Mouse (Mus musculus) embryonic facial prominence, embryonic 13.5 days (tissue): ENCODE results near the gene Rgs7. TPM values are rescaled to one million over a fixed set of nuclear protein-coding genes. Genes with fewer than 3 reads are reported as not detected.
A peak's percentile ranks its signal among the peaks of the same experiment; 100 is the strongest.

Source experiments
- ATAC-seq: fragments of 200-750 bp; cut with Nextera tagmentation; 2 replicates; pipeline ENCODE4 v1.8.0; 2017; ENCODE audit warnings: low read depth; ENCODE audit not compliant: insufficient number of reproducible peaks, insufficient read depth, low FRiP score, low TSS enrichment
- H3K27ac ChIP-seq: fragments of 300-500 bp; sonication (generic); 2 replicates; pipeline ENCODE4 v1.5.1; 2015; ENCODE audit warnings: moderate library complexity, mild to moderate bottlenecking, inconsistent platforms
- H3K27me3 ChIP-seq: fragments of 300-500 bp; sonication (generic); 2 replicates; pipeline ENCODE4 v1.6.1; 2015; ENCODE audit warnings: mild to moderate bottlenecking, inconsistent platforms
- H3K36me3 ChIP-seq: fragments of 300-500 bp; sonication (generic); 2 replicates; pipeline ENCODE4 v1.6.1; 2015; ENCODE audit warnings: mild to moderate bottlenecking, inconsistent platforms
- H3K4me1 ChIP-seq: fragments of 300-500 bp; sonication (generic); 2 replicates; pipeline ENCODE4 v1.6.1; 2015; ENCODE audit warnings: inconsistent platforms
- H3K4me2 ChIP-seq: fragments of 300-500 bp; sonication (generic); 2 replicates; pipeline ENCODE4 v1.6.1; 2015; ENCODE audit warnings: moderate library complexity, mild to moderate bottlenecking, inconsistent platforms
- H3K4me3 ChIP-seq: fragments of 300-500 bp; sonication (generic); 2 replicates; pipeline ENCODE4 v1.5.1; 2015; ENCODE audit warnings: mild to moderate bottlenecking, inconsistent platforms
- H3K9ac ChIP-seq: fragments of 300-500 bp; sonication (generic); 2 replicates; pipeline ENCODE4 v1.6.1; 2015; ENCODE audit warnings: mild to moderate bottlenecking, inconsistent platforms
- H3K9me3 ChIP-seq: fragments of 300-500 bp; sonication (generic); 2 replicates; pipeline ENCODE4 v1.6.1; 2016; ENCODE audit warnings: inconsistent platforms
- WGBS: fragments of 180-500 bp; shearing (Covaris S2); methylation state at CpG from one replicate; pipeline ENCODE4 v1.1.7; 2015; ENCODE audit warnings: mixed read lengths; 5-methylcytosine and 5-hydroxymethylcytosine counted together
- polyA plus RNA-seq: library from polyadenylated mRNA; unstranded; fragments of >200 nt; fragmentation: Nextera tagmentation; extraction: Ambion mirVana; gene quantifications from 2 replicates; pipeline ENCODE4 v1.2.1, GENCODE M21; 2015

Rgs7 gene
- polyA plus RNA-seq, 1 experiment from 2014 or later, result 3.2 TPM

DNA sequence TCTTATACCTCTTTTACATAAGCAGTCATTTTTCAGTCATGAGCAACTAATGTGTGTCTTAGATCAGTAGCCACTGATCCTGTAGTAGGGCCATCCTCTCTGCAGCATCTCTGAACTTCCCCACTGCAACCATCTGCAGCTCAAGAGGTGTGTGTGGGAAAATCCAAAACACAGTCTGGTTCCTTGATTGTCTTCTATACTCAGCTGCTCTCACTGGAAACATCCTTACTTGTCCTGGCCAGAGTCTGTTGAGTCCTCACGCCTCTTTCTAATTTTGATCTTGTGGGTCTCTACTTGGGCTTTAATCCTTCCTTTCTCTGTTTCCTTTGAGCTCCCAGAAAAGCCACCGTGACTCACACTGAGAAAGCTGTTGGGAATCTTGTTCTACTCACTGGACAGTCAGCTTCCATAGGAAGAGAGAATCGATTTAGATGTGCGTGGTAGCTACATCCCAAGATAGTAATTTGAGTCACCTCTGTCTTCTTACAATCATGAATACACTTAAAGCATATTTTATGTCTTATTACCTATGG is 422.5 kb downstream of the Rgs7 start:
- 80% methylated on average over 4 of the region's 4 CpGs for WGBS
- Histone ChIP-seq H3K4me1 (no peaks in the 10 kb centered on the region), H3K4me3 (no peak overlapping the region), H3K4me2 (no peak overlapping the region), H3K27me3 (no peaks in the 10 kb centered on the region), H3K27ac (no peak overlapping the region), H3K9ac (no peak overlapping the region), H3K9me3 (no peaks in the 10 kb centered on the region), H3K36me3 (no peaks in the 10 kb centered on the region)
- ATAC-seq, result no peak

GRCm38 (mm10) chr1:175049121-175049520 is 443.2 kb downstream of the Rgs7 start:
- no peak overlapping the region for H3K4me2 ChIP-seq
- H3K9me3 ChIP-seq, result no peaks in the 10 kb centered on the region
- H3K36me3 ChIP-seq, result no peaks in the 10 kb centered on the region
- no peak overlapping the region for H3K27ac ChIP-seq
- 87% methylated on average over 6 of the region's 6 CpGs for WGBS
- H3K4me1 ChIP-seq, result no peaks in the 10 kb centered on the region
- no peak overlapping the region for H3K9ac ChIP-seq
- ATAC-seq, result no peak
- no peaks in the 10 kb centered on the region for H3K27me3 ChIP-seq
- H3K4me3 ChIP-seq, result no peak overlapping the region

GRCm38 (mm10) chr1:175041167-175041817 is 451.0 kb downstream of the Rgs7 start:
- Histone ChIP-seq H3K36me3 (no peaks in the 10 kb centered on the region), H3K9ac (no peak overlapping the region), H3K9me3 (no peaks in the 10 kb centered on the region), H3K4me2 (no peak overlapping the region), H3K4me1 (no peaks in the 10 kb centered on the region), H3K27me3 (no peaks in the 10 kb centered on the region), H3K4me3 (no peak overlapping the region), H3K27ac (no peak overlapping the region)
- no peak for ATAC-seq
- 62% methylated on average over 4 of the region's 4 CpGs for WGBS

GRCm38 (mm10) chr1:175040038-175040437 is 452.3 kb downstream of the Rgs7 start:
- Histone ChIP-seq H3K4me3 (no peak overlapping the region), H3K36me3 (no peaks in the 10 kb centered on the region), H3K9ac (no peak overlapping the region), H3K27me3 (no peaks in the 10 kb centered on the region), H3K9me3 (no peaks in the 10 kb centered on the region), H3K4me2 (no peak overlapping the region), H3K27ac (peak overlapping the region; percentile 72; the same call in 1 of the 2 replicates), H3K4me1 (peaks cover 6% of the 10 kb centered on the region)
- 86% methylated on average over 4 of the region's 4 CpGs for WGBS
- no peak for ATAC-seq

DNA sequence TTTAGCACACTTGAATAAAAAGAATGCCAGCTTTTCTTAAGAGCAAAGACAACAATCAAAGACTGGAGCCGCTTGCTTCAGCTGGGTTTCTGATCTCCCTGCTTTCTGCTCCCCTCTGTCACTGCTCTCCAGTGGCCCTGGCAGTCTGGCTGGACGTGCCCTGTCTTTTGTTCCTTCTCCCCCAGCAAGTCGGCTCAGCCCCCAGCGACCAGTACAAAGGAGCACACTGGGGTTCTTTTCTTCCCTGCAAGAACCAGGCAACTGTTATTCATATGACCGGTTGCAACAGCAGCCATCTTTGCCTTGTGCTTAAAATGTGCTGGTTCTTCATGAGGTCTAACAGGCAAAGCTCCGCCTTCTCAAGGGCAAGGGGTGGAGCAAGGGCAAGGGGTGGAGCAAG is 452.7 kb downstream of the Rgs7 start:
- H3K9ac ChIP-seq, result no peak overlapping the region
- H3K9me3 ChIP-seq, result no peaks in the 10 kb centered on the region
- no peaks in the 10 kb centered on the region for H3K36me3 ChIP-seq
- peak overlapping the region; percentile 72 for H3K27ac ChIP-seq
- WGBS, result 26% methylated on average over 6 of the region's 6 CpGs
- peaks cover 7% of the 10 kb centered on the region for H3K4me1 ChIP-seq
- H3K4me2 ChIP-seq, result 0 out of 2 replicates have a peak overlapping the region, but pooled peaks have one; percentile 14
- no peaks in the 10 kb centered on the region for H3K27me3 ChIP-seq
- no peak overlapping the region for H3K4me3 ChIP-seq
- no peak for ATAC-seq

DNA sequence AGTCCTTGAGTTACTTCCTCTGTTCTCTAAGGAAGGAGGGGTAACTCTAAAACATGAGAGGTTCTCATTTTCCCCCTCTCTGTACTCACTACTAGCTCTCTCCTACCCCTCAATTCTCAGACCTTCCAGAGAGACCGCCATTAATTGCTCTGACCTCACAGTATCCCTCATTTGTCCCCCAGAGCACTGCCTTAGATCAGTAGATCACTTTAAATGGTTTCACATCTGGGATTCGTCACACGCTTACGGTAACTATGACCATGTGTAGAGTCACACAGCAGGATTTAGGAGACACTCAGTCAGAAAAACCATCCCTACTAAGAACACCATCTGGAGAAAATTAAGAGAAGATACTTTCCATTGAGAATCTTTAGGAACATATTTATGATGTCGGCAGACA is 456.8 kb downstream of the Rgs7 start:
- no peak overlapping the region for H3K9ac ChIP-seq
- peak overlapping the region; percentile 60 for H3K27ac ChIP-seq
- peaks cover 15% of the 10 kb centered on the region for H3K4me1 ChIP-seq
- 21% methylated on average over 5 of the region's 5 CpGs for WGBS
- no peak overlapping the region for H3K4me3 ChIP-seq
- no peaks in the 10 kb centered on the region for H3K36me3 ChIP-seq
- no peak for ATAC-seq
- no peaks in the 10 kb centered on the region for H3K27me3 ChIP-seq
- no peaks in the 10 kb centered on the region for H3K9me3 ChIP-seq
- H3K4me2 ChIP-seq, result no peak overlapping the region

- Histone ChIP-seq H3K27ac (no peak overlapping the region), H3K9me3 (no peaks in the 10 kb centered on the region), H3K36me3 (no peaks in the 10 kb centered on the region), H3K4me2 (no peak overlapping the region), H3K27me3 (no peaks in the 10 kb centered on the region), H3K9ac (no peak overlapping the region), H3K4me3 (no peak overlapping the region), H3K4me1 (peaks cover 24% of the 10 kb centered on the region)
- no peak for ATAC-seq
- 30% methylated on average over 6 of the region's 6 CpGs for WGBS
These were observed 460.3 kb downstream of the Rgs7 start for GRCm38 (mm10) chr1:175032015-175032414.

DNA sequence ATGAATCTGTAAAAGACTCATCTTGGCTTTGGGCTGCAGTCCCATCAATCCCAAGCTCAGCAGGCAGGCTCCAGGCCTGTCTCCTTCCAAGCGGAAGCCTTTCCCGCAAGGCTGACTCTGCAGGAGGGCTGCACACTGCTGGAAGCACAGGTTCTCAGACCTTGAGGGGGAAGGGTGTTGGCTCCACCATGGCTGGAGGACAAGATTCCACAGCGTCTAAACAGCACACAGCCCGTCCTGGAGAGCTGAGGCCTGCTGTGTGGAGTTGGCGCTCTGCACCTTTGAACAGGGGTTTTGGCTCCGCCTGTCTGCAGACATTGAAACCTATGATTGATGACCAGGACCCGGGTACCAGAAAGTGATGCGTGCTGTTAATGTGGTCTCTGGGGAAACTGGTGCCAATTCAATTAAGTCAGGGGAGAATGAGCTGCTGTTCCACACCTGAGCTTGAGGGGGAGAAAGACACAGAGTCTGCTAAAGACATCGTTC is 463.5 kb downstream of the Rgs7 start:
- 9% methylated on average over 9 of the region's 9 CpGs for WGBS
- H3K36me3 ChIP-seq, result no peaks in the 10 kb centered on the region
- no peaks in the 10 kb centered on the region for H3K9me3 ChIP-seq
- 0 out of 2 replicates have a peak overlapping the region, but pooled peaks have one; percentile 11 for H3K4me2 ChIP-seq
- no peak overlapping the region for H3K27ac ChIP-seq
- no peaks in the 10 kb centered on the region for H3K27me3 ChIP-seq
- 0 out of 2 replicates have a peak overlapping the region, but pooled peaks have one; percentile 21 for H3K9ac ChIP-seq
- no peak overlapping the region for H3K4me3 ChIP-seq
- no peak for ATAC-seq
- H3K4me1 ChIP-seq, result peaks cover 28% of the 10 kb centered on the region

DNA sequence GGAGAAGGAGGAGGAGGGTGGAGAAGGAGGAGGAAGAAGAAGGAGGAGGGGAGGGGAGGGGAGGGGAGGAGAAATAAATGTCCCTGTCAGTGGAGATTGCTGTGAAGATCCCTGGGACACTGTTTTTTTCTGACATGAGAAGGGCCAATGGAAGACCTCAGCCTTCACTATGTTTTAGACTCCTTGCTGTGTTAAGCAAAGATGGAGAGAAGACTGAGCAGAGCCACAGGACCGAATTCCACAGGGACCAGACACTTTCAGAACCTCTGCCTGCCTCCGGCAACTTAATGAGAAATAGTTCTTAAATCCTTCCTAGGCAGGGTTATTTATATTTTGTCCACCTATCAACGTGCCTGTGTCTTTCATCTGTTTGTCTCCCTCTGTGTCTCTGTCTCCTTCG is 464.0 kb downstream of the Rgs7 start:
- Histone ChIP-seq H3K27me3 (no peaks in the 10 kb centered on the region), H3K4me3 (no peak overlapping the region), H3K27ac (no peak overlapping the region), H3K9me3 (no peaks in the 10 kb centered on the region), H3K36me3 (no peaks in the 10 kb centered on the region), H3K4me2 (0 out of 2 replicates have a peak overlapping the region, but pooled peaks have one; percentile 11), H3K9ac (no peak overlapping the region), H3K4me1 (peaks cover 28% of the 10 kb centered on the region)
- 9% methylated on average over 4 of the region's 4 CpGs for WGBS
- no peak for ATAC-seq

GRCm38 (mm10) chr1:175025781-175026309 is 466.5 kb downstream of the Rgs7 start:
- no peak for ATAC-seq
- 0 out of 2 replicates have a peak overlapping the region, but pooled peaks have one; percentile 5 for H3K4me2 ChIP-seq
- H3K27ac ChIP-seq, result no peak overlapping the region
- no peaks in the 10 kb centered on the region for H3K27me3 ChIP-seq
- WGBS, result 55% methylated on average over 7 of the region's 7 CpGs
- no peaks in the 10 kb centered on the region for H3K9me3 ChIP-seq
- no peak overlapping the region for H3K9ac ChIP-seq
- no peaks in the 10 kb centered on the region for H3K36me3 ChIP-seq
- no peak overlapping the region for H3K4me3 ChIP-seq
- peaks cover 20% of the 10 kb centered on the region for H3K4me1 ChIP-seq

DNA sequence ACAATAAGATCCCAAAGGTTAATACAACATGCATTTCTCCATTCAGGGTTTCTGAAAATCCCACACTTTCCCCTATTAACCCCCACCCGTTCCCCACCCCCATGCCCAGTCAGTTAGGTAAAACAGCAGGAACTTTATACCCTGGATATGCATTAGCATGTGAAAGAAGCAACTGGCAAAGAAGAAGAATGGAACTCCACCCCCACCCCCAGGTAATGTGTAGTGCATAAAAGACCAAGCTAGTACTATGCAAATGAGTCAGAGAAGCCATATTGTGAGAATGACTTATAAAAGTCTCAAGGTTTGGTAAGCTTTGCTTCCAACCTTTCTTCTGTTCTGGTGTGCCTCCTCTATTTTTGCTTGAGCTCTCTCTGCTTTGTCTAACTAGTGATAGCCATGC is 468.2 kb downstream of the Rgs7 start:
- no peaks in the 10 kb centered on the region for H3K9me3 ChIP-seq
- no peaks in the 10 kb centered on the region for H3K27me3 ChIP-seq
- H3K4me1 ChIP-seq, result peaks cover 20% of the 10 kb centered on the region
- no peak for ATAC-seq
- H3K4me2 ChIP-seq, result no peak overlapping the region
- H3K36me3 ChIP-seq, result no peaks in the 10 kb centered on the region
- no peak overlapping the region for H3K27ac ChIP-seq
- no peak overlapping the region for H3K4me3 ChIP-seq
- no peak overlapping the region for H3K9ac ChIP-seq
- WGBS, result 52% methylated on average over 1 of the region's 1 CpGs
